ENCODE assay signal across 8 mouse cellular contexts in the genomic region with DNA sequence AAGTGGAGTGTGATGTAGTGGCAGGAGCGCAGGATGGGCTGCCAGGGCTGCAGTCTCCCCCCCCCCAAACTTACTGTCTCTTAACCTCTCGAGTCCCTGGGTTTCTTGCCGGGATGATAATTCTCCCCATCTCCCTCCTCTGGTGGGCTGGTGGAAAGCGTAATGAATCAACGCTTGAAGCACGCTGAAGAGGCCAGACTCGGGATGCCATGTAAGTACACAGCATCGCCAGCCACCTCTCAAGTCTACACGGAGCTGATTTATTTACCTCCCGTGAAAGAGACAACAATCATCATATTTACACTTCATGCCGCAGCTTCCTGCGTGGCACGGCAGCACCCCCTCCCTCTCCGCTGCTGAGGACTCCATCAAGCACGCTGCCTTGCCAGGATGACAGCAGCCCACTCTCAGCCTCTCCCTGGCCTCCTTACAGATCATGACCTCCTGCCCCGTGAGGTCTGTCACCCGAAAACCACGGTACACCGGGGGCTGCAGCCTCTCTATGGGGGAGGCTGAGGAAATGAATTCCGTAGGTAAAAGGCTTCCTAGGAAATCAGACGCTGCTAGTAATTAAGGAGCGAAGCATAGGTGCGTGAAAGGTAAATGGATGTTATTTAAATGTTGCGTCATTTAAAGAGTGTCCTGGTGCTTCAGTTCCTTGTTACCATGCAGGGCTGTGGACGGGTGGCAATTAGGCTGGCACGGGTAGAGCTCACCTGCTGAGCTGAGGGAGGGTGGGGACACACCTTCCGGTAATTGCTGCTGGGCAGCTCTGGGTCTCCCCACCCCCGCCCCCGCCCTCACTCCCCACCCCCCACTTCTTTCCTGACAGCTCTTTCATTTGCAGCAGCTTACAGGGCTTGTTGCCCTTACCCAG.
DNase-seq lines count a peak whose midpoint lies in the region; ATAC-seq and TF ChIP-seq lines count a peak whose summit lies in the region.

No protein-coding gene starts in this region.

- ATAC-seq in liver, embryonic 16.5 days (ENCODE audit: low read depth) = no peak
- no peak for ATAC-seq in erythroblast, adult 5-6 weeks (replicated peaks; ENCODE audit: low FRiP score, poor library complexity, severe bottlenecking)

- 56% methylated on average over 29 of the region's 29 CpGs for WGBS in thymus, adult 2 months
- WGBS in liver, embryonic 16.5 days (ENCODE audit: insufficient replicate concordance) = 30% methylated on average over 29 of the region's 29 CpGs

- no peaks in the 10 kb centered on the region for H3K36me3 ChIP-seq in thymus, adult 2 months (ENCODE audit: control insufficient read depth, insufficient read depth, low read length)
- H3K36me3 ChIP-seq in liver, embryonic 16.5 days (ENCODE audit: control insufficient read depth, insufficient read depth) = no peaks in the 10 kb centered on the region

- no peak for TF ChIP-seq POLR2A in thymus, adult 2 months (IDR thresholded peaks at IDR 0.05; ENCODE audit: control insufficient read depth, extremely low read depth, insufficient read depth, low read length, poor library complexity)

- peak; percentile 56 for DNase-seq in cerebellum, adult 9-11 months
- DNase-seq in cerebellum, postnatal 14 days = no peak
- peak; percentile 19 for DNase-seq in thymus, adult 2 months
- DNase-seq in thymus, postnatal 10 days (ENCODE audit: low spot score in 2 of 2) = no peak
- peak; percentile 41 for DNase-seq in thymus, postnatal 4 days
- no peak for DNase-seq in right cerebral cortex, postnatal 25 days

- peak overlapping the region; percentile 43 for H3K4me2 ChIP-seq in liver, embryonic 16.5 days (ENCODE audit: low read depth, low read length)

- H3K4me1 ChIP-seq in thymus, adult 2 months (replicated peaks; ENCODE audit: control insufficient read depth, insufficient read depth, low read length) = peaks cover 48% of the 10 kb centered on the region
- peaks cover 26% of the 10 kb centered on the region for H3K4me1 ChIP-seq in liver, embryonic 16.5 days (ENCODE audit: control insufficient read depth, low read depth, low read length)

- H3K27me3 ChIP-seq in thymus, adult 2 months (ENCODE audit: control insufficient read depth, insufficient read depth, low read length) = no peaks in the 10 kb centered on the region
- H3K27me3 ChIP-seq in liver, embryonic 16.5 days (ENCODE audit: control insufficient read depth, insufficient read depth, low read depth, low read length) = peaks cover 21% of the 10 kb centered on the region

- H3K9ac ChIP-seq in liver, embryonic 16.5 days (ENCODE audit: low read depth, low read length) = no peak overlapping the region

- H3K4me3 ChIP-seq in thymus, adult 2 months (ENCODE audit: control insufficient read depth, insufficient read depth, low read length) = no peak overlapping the region
- H3K4me3 ChIP-seq in liver, embryonic 16.5 days (ENCODE audit: low read depth, low read length) = no peak overlapping the region

- no peak overlapping the region for H3K27ac ChIP-seq in thymus, adult 2 months (ENCODE audit: control insufficient read depth, insufficient read depth, low read length)
- H3K27ac ChIP-seq in liver, embryonic 16.5 days (ENCODE audit: low read length) = no peak overlapping the region

- no peak for TF ChIP-seq CTCF in thymus, adult 2 months (IDR thresholded peaks at IDR 0.05; ENCODE audit: borderline replicate concordance, control insufficient read depth, extremely low read depth, insufficient read depth, low read length, poor library complexity)

- no peaks in the 10 kb centered on the region for H3K9me3 ChIP-seq in liver, embryonic 16.5 days (replicated peaks; ENCODE audit: control insufficient read depth, low read length)

Comparison
In these comparisons a context has a peak if more than half of its experiments do, and no peak if none do; other contexts are left out.
1. DNase-seq: peak in cerebellum, adult 9-11 months (single experiment), thymus, adult 2 months (single experiment) and thymus, postnatal 4 days (single experiment); none in cerebellum, postnatal 14 days (0 of 2), thymus, postnatal 10 days (0 of 2) and right cerebral cortex, postnatal 25 days (single experiment).